Mouse (Mus musculus) inflammation-experienced regulatory T-cells (primary cell): ENCODE results near the gene Spin2g. TPM values are rescaled to one million over a fixed set of nuclear protein-coding genes. Genes with fewer than 3 reads are reported as not detected.

Source experiments
- polyA plus RNA-seq, 2 experiments: library from polyadenylated mRNA; unstranded; fragments of 100-300 nt; shearing (Covaris generic); gene quantifications; one replicate each; pipeline ENCODE4 v1.2.1; 2017

Spin2g gene
- polyA plus RNA-seq, result under 1 TPM in 1 of 2 experiments, not detected in 1; 0.28 TPM

DNA sequence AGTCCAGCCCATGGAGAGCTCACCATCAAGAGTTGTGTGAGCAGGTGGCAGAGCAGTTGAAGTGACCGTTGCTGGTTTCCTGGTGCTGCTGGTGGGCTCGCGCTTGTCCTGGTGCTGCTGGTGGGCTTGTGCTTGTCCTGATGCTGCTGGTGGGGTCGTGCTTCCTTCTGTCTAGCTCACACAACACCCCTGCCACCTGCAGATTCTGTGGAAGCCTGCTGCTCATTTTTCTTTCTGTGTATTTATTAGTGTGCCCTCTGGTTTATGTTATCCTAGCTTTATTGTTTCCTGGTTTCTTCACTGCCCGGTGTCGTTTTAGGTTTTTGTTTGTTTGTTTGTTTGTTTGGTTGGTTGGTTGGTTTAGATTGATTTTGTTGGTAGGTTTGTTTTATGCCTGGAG lies at the start of gene Spin2g:
TSS of gene Spin2g (minus strand) at position 101 of the 400 bp plus-strand sequence.

Other genes with a start within 250 kb of the Spin2g start
- gene Btbd35f9, start 77.2 kb downstream of the Spin2g start, polyA plus RNA-seq, result not detected
- gene Btbd35f8, start 211.8 kb upstream of the Spin2g start, polyA plus RNA-seq, result not detected